Mouse (Mus musculus) heart, adult 2 months (tissue): ENCODE data around the gene Tfrc. TPM values are rescaled to one million over a fixed set of nuclear protein-coding genes. Genes with fewer than 3 reads are reported as not detected.

ENCODE experiments used
- DNase-seq, 2 experiments: peaks; one replicate each; pipeline ENCODE4 v3.0.0; 2021
- H3K27ac ChIP-seq: fragments of 200-600 bp; 2 replicates; pipeline ENCODE4 v1.8.1; 2022
- H3K27me3 ChIP-seq: fragments of 200-500 bp; 2 replicates; pipeline ENCODE4 v1.6.1; 2012; ENCODE audit warnings: mild to moderate bottlenecking, low read length, inconsistent platforms, mixed read lengths; ENCODE audit not compliant: control insufficient read depth, insufficient read depth
- H3K36me3 ChIP-seq: fragments of 200-500 bp; 2 replicates; pipeline ENCODE4 v1.6.1; 2012; ENCODE audit warnings: low read length, inconsistent platforms; ENCODE audit not compliant: control insufficient read depth, insufficient read depth
- H3K4me1 ChIP-seq: fragments of 200-500 bp; 2 replicates; pipeline ENCODE4 v1.6.1; 2011; ENCODE audit warnings: low read length; ENCODE audit not compliant: control insufficient read depth, insufficient read depth
- H3K4me3 ChIP-seq: fragments of 200-600 bp; 2 replicates; pipeline ENCODE4 v1.8.1; 2022
- H3K79me2 ChIP-seq: fragments of 200-500 bp; replicated peaks from 2 replicates; pipeline ENCODE4 v1.6.1; 2012; ENCODE audit warnings: mild to moderate bottlenecking, inconsistent platforms, low read length, moderate library complexity, mixed read lengths; ENCODE audit not compliant: control insufficient read depth, insufficient read depth
- H3K9ac ChIP-seq: fragments of 200-500 bp; 2 replicates; pipeline ENCODE4 v1.6.1; 2012; ENCODE audit warnings: low read depth, mild to moderate bottlenecking, control low read depth, inconsistent platforms, low read length, mixed read lengths
- CTCF ChIP-seq: fragments of 200-600 bp; IDR thresholded peaks from 2 replicates; pipeline ENCODE4 v1.8.1; 2022; ENCODE audit warnings: antibody characterized with exemption, mild to moderate bottlenecking, moderate library complexity
- EP300 ChIP-seq: fragments of 200-500 bp; IDR thresholded peaks from 2 replicates; pipeline ENCODE4 v1.6.1; 2011; ENCODE audit warnings: low read depth, low read length, control low read depth; ENCODE audit not compliant: insufficient read depth
- POLR2A ChIP-seq: fragments of 200-500 bp; IDR thresholded peaks from 2 replicates; pipeline ENCODE4 v1.6.1; 2011; ENCODE audit warnings: mild to moderate bottlenecking, low read depth, low read length, control low read depth; ENCODE audit not compliant: insufficient read depth
- WGBS: fragments of 180-500 bp; shearing (Covaris S2); methylation state at CpG from one replicate; pipeline ENCODE4 v1.1.7; 2018; 5-methylcytosine and 5-hydroxymethylcytosine counted together
- intact Hi-C: fragments of 180-260 bp; cut with DNase I; formaldehyde crosslinking; loops from one replicate; pipeline ENCODE4 v1.15.1; 2025
- polyA plus RNA-seq: library from polyadenylated mRNA; depleted of rRNA; stranded (reverse); fragments of >200 nt; gene quantifications from 2 replicates; pipeline ENCODE4 v1.2.3, GENCODE M21; 2012
- total RNA-seq, 2 experiments: library from RNA; stranded (reverse); gene quantifications; 2 replicates each; pipeline ENCODE4 v1.2.3; 2021

The Tfrc gene
- total and polyA plus RNA-seq, 3 experiments, result 27.8 to 85.7 (median 51.3) TPM

- DNase-seq, result peak in 1 of 2 experiments; percentile 20
- peaks cover 23% of the 10 kb centered on the region for H3K4me1 ChIP-seq
These were observed 59.3 kb downstream of the Tfrc start for GRCm38 (mm10) chr16:32668030-32668429.

GRCm38 (mm10) chr16:32668472-32668871 is 59.8 kb downstream of the Tfrc start:
- H3K4me3 ChIP-seq, result no peak overlapping the region
- WGBS, result 84% methylated on average over 4 of the region's 4 CpGs
- H3K79me2 ChIP-seq, result no peaks in the 10 kb centered on the region
- no peaks in the 10 kb centered on the region for H3K36me3 ChIP-seq
- TF ChIP-seq EP300, result no peak
- peak; percentile 49 for TF ChIP-seq CTCF
- no peak overlapping the region for H3K27ac ChIP-seq
- peaks cover 25% of the 10 kb centered on the region for H3K4me1 ChIP-seq
- peak in 1 of 2 experiments; percentile 24 for DNase-seq
- no peak overlapping the region for H3K9ac ChIP-seq
- intact Hi-C loops, result no loop called here
- H3K27me3 ChIP-seq, result no peaks in the 10 kb centered on the region

More at GRCm38 (mm10) chr16:32668030-32668429, 59.3 kb downstream of the Tfrc start:
- no peak overlapping the region for H3K4me3 ChIP-seq
- no peaks in the 10 kb centered on the region for H3K36me3 ChIP-seq
- no peaks in the 10 kb centered on the region for H3K27me3 ChIP-seq
- intact Hi-C loops, result no loop called here
- H3K79me2 ChIP-seq, result no peaks in the 10 kb centered on the region
- TF ChIP-seq POLR2A, result no peak
- no peak for TF ChIP-seq CTCF
- TF ChIP-seq EP300, result no peak
- H3K27ac ChIP-seq, result peak overlapping the region; percentile 31
- WGBS, result 87% methylated on average over 10 of the region's 10 CpGs
- no peak overlapping the region for H3K9ac ChIP-seq

GRCm38 (mm10) chr16:32669243-32669642 is 60.5 kb downstream of the Tfrc start:
- TF ChIP-seq CTCF (no peak), EP300 (no peak), POLR2A (no peak)
- no peaks in the 10 kb centered on the region for H3K27me3 ChIP-seq
- DNase-seq, result no peak
- no peak overlapping the region for H3K4me3 ChIP-seq
- H3K27ac ChIP-seq, result no peak overlapping the region
- no peak overlapping the region for H3K9ac ChIP-seq
- 97% methylated on average over 10 of the region's 10 CpGs for WGBS
- no peaks in the 10 kb centered on the region for H3K36me3 ChIP-seq
- peaks cover 27% of the 10 kb centered on the region for H3K4me1 ChIP-seq
- intact Hi-C loops, result no loop called here
- no peaks in the 10 kb centered on the region for H3K79me2 ChIP-seq

GRCm38 (mm10) chr16:32670354-32671124 is 61.8 kb downstream of the Tfrc start:
- 72% methylated on average over 10 of the region's 10 CpGs for WGBS

GRCm38 (mm10) chr16:32671206-32671887 is 62.6 kb downstream of the Tfrc start:
- Histone ChIP-seq H3K27ac (no peak overlapping the region; the same call in 1 of the 2 replicates), H3K36me3 (no peaks in the 10 kb centered on the region), H3K4me1 (peaks cover 18% of the 10 kb centered on the region), H3K79me2 (no peaks in the 10 kb centered on the region), H3K4me3 (no peak overlapping the region), H3K9ac (no peak overlapping the region), H3K27me3 (no peaks in the 10 kb centered on the region)
- no peak for TF ChIP-seq CTCF
- TF ChIP-seq POLR2A, result no peak
- no peak for TF ChIP-seq EP300
- DNase-seq, result no peak
- intact Hi-C loops, result no loop called here
- WGBS, result 82% methylated on average over 13 of the region's 13 CpGs

More at GRCm38 (mm10) chr16:32670354-32671124, 61.8 kb downstream of the Tfrc start:
- Histone ChIP-seq H3K9ac (no peak overlapping the region), H3K27me3 (no peaks in the 10 kb centered on the region), H3K36me3 (no peaks in the 10 kb centered on the region), H3K4me3 (no peak overlapping the region), H3K4me1 (peaks cover 26% of the 10 kb centered on the region), H3K27ac (no peak overlapping the region), H3K79me2 (no peaks in the 10 kb centered on the region)
- DNase-seq, result no peak
- TF ChIP-seq CTCF (no peak), POLR2A (no peak), EP300 (no peak)
- intact Hi-C loops, result no loop called here

- intact Hi-C loops, result no loop called here
- H3K27ac ChIP-seq, result peak overlapping the region; percentile 65
- H3K27me3 ChIP-seq, result no peaks in the 10 kb centered on the region
- DNase-seq, result no peak
- no peak overlapping the region for H3K4me3 ChIP-seq
- H3K4me1 ChIP-seq, result peaks cover 13% of the 10 kb centered on the region
- TF ChIP-seq EP300 (no peak), CTCF (no peak), POLR2A (no peak)
- no peak overlapping the region for H3K9ac ChIP-seq
- H3K36me3 ChIP-seq, result no peaks in the 10 kb centered on the region
- no peaks in the 10 kb centered on the region for H3K79me2 ChIP-seq
- 61% methylated on average over 7 of the region's 7 CpGs for WGBS
These were observed 63.5 kb downstream of the Tfrc start for GRCm38 (mm10) chr16:32672250-32672649.
